Mouse (Mus musculus) liver, adult 2 months (tissue): ENCODE measurements around the gene Tshz2.

Experiments
- CTCF ChIP-seq: fragments of 200-500 bp; IDR thresholded peaks from 2 replicates; pipeline ENCODE4 v1.5.1; 2011; ENCODE audit warnings: low read depth, low read length, control low read depth
- POLR2A ChIP-seq: fragments of 200-500 bp; IDR thresholded peaks from 2 replicates; pipeline ENCODE4 v1.6.1; 2011; ENCODE audit warnings: low read length, control low read depth; ENCODE audit not compliant: insufficient read depth; ENCODE audit errors: extremely low read depth

GRCm38 (mm10) chr2:170078041-170078440 lies 445.2 kb downstream of the Tshz2 start:
- TF ChIP-seq CTCF (no peak), POLR2A (no peak)
